Mouse (Mus musculus) E14TG2a.4 (cell line): Measurements from ENCODE around the gene Otub2.

Experiments used
- H3K27me3 ChIP-seq: 2 replicates; pipeline ENCODE4 v1.6.1; 2014; ENCODE audit warnings: low read length, control low read depth; ENCODE audit not compliant: insufficient read depth
- H3K36me3 ChIP-seq: 2 replicates; pipeline ENCODE4 v1.6.1; 2014; ENCODE audit warnings: low read length, control low read depth; ENCODE audit not compliant: insufficient read depth
- H3K4me1 ChIP-seq: replicated peaks from 2 replicates; pipeline ENCODE4 v1.6.1; 2014; ENCODE audit warnings: low read depth, low read length, control low read depth
- H3K4me3 ChIP-seq: replicated peaks from 2 replicates; pipeline ENCODE4 v1.5.1; 2014; ENCODE audit warnings: mild to moderate bottlenecking, low read length
- H3K9me3 ChIP-seq: 2 replicates; pipeline ENCODE4 v1.6.1; 2014; ENCODE audit warnings: low read length, control low read depth
- CTCF ChIP-seq: conservative IDR thresholded peaks from 2 replicates; pipeline ENCODE4 v1.5.1; 2014; ENCODE audit warnings: low read length
- NANOG ChIP-seq: IDR thresholded peaks from 2 replicates; pipeline ENCODE4 v1.6.1; 2014; ENCODE audit warnings: borderline replicate concordance, low read length, mixed read lengths
- POU5F1 ChIP-seq: IDR thresholded peaks from 2 replicates; pipeline ENCODE4 v1.6.1; 2014; ENCODE audit warnings: low read length, borderline replicate concordance

Otub2 gene

DNA sequence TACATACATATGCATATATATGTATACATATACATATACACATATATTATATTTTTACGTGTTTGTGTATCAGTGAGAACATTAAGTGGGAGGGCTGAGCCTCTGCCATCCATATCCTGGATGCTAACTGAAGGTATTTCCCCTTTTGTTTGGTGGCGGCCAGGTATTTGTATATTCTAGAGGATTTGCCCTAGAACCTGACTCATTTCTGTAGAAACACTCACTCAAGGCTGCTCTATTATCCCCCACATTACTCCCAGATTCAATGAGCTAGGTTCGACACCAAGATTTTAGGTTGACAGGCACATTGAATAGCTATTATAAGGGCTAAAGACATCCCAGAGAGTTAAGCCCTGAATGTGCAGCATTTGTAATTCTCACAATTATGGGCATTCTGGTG, 56.6 kb downstream of the Otub2 start:
- TF ChIP-seq CTCF: no peak
- TF ChIP-seq NANOG: no peak
- no peak for TF ChIP-seq POU5F1
- no peak overlapping the region for H3K4me3 ChIP-seq
- H3K27me3 ChIP-seq: no peaks in the 10 kb centered on the region; the same call in 1 of the 2 replicates
- H3K9me3 ChIP-seq: no peaks in the 10 kb centered on the region
- H3K4me1 ChIP-seq: no peaks in the 10 kb centered on the region
- H3K36me3 ChIP-seq: no peaks in the 10 kb centered on the region

DNA sequence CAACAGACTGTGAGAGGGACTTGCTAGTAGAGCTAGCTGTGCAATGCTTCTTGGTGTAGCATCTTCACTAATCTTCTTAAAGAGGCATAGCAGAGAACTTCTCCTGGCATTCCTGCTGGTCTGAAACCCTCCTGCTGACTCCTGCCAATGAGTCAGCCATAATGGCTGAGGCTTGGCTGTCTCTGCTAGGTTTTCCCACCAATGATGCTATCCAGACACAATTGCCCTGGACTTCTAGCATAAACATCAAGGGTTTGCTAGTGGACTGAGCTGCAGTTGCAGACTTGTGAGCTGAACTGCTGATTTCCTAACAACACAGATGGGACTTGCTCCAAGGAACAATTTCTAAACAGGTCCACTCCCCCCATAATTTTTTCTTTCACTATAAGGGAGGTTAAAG, 64.9 kb downstream of the Otub2 start:
- Histone ChIP-seq H3K9me3 (no peaks in the 10 kb centered on the region), H3K27me3 (peaks cover 5% of the 10 kb centered on the region; the same call in 1 of the 2 replicates), H3K4me3 (no peak overlapping the region), H3K36me3 (no peaks in the 10 kb centered on the region), H3K4me1 (no peaks in the 10 kb centered on the region)
- no peak for TF ChIP-seq CTCF
- no peak for TF ChIP-seq NANOG
- TF ChIP-seq POU5F1: no peak
